Mouse (Mus musculus) embryo, embryonic 10 days (tissue): ENCODE data around the gene Arnt2.

Experiments
- DNase-seq: peaks from one replicate; pipeline ENCODE4 v3.0.0-alpha.2; 2015; ENCODE audit warnings: low spot score

Gene Arnt2

DNA sequence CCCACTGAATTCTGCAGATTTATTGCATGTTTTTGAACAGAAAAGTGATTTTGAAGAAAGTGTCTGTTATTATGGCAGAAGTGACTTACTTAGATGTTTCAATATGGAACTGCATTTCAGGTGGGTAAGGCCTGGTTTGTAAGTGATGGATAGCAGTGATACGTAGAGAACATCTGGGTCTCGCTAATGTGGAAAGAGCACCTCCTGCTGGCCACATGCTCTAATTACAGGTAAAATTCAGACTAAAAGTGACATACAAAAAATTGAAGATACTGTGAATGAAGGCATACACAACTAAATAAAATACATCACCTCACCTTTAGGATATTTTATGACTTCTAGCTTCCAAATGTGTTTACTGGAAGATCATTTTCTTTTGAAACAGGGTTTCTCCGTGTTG, 66.8 kb downstream of the Arnt2 start:
- no peak for DNase-seq

- DNase-seq: no peak
Observed at GRCm38 (mm10) chr7:84341001-84341400, 69.0 kb downstream of the Arnt2 start.

DNA sequence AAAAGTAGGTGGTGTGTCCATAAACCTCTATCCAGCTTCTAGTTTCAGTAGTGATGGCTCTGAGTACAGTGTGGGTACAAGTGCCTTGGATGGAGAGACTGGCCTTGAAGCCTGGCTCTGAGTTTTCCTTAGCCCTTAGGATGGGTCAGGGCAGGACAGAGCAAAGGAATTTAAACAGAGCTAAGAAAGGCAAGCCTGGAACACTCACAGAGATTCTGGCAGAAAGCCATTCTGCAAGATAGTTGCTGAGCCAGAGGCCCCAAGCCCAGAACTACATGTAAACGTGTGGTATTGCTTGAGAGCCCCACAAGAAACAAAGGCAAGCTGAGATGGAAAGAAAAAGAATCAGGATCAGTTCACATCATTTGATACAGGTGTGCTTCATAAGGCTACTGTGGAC, 70.8 kb downstream of the Arnt2 start:
- DNase-seq: no peak

DNA sequence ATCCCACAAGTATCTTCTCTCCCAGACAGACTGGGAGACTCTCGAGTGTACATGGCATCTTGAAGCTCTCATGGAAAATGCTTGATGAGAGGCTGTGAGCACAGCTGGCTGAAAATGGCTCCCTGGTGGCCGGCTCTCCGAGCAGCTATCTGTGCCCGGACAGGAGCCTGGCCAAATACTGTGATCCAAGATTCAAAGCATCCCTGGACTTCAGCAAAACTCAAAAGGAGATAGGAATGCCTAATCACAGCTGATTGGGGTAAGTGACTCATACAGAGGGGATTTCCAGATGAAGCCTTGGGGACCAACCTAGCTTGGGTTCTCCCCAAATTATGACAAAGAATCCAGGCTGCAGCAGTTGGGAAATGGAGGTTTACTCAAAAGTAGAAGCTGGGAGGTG, 72.2 kb downstream of the Arnt2 start:
- no peak for DNase-seq

DNA sequence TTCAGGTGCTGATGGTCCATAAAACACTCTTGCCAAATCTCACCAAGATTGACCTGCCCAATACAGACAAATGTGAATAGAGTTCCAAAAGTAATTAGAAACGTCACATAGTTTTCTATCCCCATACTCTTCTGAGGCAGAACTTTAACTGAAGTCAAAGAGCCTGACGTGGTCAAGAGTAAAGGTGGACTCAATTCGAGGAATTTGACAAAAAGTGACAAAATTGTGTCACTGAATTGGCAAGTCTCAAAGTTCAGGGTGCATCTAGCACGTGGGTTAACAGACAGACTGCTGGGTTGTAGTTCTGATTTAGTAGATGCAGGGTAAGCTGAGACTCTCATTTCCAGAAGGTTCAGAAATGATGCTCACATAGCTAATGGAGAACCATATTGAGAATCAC, 73.1 kb downstream of the Arnt2 start:
- DNase-seq: no peak

GRCm38 (mm10) chr7:84336580-84336886, 73.4 kb downstream of the Arnt2 start:
- DNase-seq: no peak

- no peak for DNase-seq
Observed at GRCm38 (mm10) chr7:84335766-84336579, 74.0 kb downstream of the Arnt2 start.

- DNase-seq: no peak
Observed at GRCm38 (mm10) chr7:84333996-84334395, 76.0 kb downstream of the Arnt2 start.

DNA sequence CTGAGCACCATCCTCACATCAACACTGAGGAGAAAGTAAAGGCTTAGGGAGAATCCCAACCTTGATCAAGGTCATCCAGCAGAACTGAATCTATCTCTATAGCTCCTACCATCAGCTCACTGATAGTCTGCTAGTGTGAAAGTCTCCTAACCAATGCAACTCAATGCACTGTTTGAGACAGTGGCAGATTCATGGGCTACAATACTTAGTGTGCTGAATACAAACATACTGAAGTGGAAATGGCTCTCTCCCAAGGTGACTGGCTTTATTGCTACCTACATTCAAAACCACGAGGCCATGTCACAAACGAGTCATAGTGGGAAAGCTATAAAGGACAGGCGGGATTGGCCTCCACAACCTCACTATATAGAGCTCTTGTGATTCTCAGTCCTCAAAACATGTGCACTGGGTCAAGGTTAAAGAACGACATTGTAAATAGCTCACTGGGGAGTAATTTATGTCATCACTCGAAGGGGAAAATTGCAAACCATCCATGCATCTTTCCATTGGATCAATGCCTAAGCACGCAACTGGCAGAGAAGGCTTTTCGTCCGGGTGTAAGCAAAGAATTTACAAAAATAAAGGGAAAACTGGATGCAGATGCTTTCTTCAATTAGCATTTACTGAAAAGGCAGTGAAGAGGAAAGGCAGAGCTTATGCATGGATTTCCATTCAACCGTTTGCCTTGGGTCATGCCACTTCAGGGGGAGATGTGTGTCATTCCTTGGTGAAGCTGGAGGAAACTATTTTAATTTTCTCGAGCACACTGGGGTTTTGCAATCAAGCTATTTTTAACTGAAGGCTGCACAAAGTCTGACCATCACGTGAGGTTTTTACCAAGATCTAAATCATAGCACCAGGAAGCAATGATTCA, 77.4 kb downstream of the Arnt2 start:
- DNase-seq: no peak

DNA sequence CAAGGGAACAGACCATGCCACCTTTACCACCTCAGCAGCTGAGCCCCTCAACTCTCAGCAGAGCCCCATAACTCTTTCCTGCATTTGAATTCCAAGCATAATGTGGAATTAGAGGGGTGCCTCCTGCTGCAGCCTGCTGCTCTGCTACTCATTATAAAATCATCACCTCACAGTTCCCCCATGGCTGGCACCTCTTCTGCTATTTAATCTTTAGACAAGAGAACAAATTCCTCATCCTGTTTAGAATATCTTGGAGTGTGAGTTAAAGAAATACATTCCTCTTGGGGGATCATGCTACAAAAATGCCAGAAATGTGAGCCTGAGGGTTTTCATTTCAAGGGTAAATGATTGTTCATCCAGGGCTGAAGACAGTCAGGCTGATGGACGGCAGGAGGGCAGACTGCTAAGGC, 80.8 kb downstream of the Arnt2 start:
- DNase-seq: peak; percentile 16

DNA sequence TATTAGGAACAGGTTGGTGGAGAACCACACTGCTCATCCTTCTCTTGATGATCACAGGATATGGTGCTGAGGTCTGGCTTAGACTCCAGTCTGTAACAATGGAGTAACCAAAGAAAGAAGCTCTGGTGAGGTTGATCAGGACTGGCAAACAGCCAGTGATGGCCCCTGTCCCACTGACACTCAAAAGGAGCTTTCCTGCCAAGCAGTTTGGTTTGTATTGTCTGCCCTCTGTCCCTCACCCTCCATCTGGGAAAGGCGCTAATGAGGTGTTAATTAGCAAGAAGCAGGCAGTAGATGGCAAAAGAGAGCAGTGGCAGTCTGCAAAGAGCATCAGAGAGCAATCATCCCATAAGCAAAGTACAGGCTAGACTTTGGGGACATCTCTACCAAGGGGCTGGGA, 81.2 kb downstream of the Arnt2 start:
- DNase-seq: no peak

DNA sequence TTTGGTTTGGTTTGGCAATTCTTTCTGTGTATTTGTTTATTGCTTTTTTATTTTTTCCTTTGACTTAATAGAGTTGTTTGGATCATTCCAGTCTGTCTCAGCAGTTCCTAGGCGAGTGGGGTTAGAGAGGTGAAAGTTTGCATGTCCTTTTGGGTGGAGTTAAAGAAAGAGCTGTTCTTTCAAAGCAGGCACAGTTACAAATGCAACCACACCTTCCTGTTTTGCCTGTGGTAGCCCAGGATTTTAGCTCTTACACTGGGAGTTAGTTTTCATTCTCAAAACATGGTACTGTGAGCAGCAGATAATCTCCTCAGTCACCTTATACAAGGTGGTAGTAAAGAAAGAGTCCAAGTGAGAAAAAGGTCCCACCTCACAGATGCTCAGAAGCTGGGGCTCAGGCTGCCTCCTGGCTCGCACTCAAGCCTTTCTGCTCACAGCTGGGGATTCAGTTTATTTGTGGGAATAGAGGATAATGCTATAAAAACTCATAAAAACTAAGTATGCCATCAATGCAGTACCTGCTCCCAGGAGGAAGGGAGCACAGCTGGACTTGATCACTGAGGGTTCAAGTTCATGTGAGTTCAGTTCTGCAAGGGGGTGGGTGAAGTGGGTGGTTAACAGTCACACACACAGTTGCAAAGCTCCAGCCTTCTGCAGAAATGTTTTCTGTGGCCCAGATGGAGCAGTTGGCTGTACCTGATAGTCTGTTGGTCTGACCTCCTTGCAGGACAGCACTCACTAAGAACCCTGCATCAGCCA, 84.2 kb downstream of the Arnt2 start:
- DNase-seq: no peak

DNA sequence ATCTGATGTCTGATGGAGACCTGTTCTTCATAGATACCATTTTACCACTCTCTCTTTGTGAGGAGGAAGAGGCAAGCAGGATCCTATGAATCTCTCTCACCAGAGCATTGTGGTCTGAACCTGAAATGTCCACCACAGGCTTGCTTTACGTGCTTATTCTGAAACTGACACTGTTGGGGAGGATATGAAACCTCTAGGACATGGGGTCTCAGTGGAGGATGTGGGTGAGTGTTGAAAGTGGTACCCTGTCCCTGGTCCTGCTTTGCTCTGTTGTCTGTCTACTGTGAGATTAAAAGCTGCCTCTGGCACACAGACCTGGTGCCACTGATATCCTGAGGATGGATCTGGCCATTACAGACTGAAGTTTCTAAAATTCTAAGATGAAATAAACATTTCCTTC, 88.4 kb downstream of the Arnt2 start:
- DNase-seq: no peak

DNA sequence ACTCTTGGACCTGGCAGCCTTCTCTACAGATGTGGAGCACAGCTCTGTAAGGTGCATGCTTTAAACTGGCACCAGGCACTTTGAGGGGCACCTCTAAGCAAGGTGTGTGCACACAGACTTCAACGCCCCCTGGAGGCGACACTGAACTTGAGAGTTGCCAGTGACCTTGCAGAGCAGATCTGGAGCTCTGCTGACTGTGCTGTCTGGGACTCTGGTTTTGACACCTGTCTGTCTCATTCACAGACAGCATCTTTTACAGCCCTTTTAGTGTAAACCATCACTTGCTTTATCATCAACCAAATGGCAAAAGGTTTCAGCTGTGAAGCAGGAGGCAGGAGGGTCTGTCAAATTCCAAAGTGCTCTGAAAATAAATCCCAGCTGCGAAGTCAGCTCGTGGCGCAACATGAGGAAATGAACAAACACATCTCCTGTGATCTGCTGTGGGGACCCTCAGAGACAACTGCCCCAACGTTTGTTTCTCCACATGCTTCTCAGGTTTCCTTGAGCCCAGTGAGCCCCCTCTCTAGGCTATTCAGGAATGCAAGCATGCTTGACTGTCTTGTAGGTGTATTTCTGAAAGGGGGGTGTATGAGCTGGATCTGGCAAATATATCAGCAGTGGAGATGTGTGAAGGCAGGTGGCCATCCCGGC, 94.5 kb downstream of the Arnt2 start:
- peak; percentile 39 for DNase-seq

- DNase-seq: no peak
Observed at GRCm38 (mm10) chr7:84314742-84315141, 95.2 kb downstream of the Arnt2 start.

- DNase-seq: no peak
Observed at GRCm38 (mm10) chr7:84311624-84312023, 98.4 kb downstream of the Arnt2 start.

DNA sequence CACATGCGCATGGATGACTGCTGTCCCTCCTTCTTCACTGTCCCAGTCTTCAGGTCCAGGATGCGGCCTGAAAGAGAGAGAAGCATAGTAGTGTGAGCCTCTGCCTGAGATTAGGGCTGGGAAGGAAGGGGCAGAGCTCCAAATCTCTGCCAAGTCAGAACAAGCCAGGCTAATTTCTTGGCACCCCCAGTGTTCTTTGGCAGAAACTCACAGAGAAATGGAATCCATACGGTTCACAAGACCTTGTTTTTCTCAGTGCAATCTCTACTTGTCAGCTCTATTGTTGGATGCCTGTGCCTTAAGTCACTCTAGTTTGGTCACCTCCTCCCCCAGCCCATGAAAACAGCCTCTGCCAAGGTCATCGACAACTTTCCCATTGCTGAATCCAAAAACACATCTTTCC, 99.1 kb downstream of the Arnt2 start:
- no peak for DNase-seq

DNA sequence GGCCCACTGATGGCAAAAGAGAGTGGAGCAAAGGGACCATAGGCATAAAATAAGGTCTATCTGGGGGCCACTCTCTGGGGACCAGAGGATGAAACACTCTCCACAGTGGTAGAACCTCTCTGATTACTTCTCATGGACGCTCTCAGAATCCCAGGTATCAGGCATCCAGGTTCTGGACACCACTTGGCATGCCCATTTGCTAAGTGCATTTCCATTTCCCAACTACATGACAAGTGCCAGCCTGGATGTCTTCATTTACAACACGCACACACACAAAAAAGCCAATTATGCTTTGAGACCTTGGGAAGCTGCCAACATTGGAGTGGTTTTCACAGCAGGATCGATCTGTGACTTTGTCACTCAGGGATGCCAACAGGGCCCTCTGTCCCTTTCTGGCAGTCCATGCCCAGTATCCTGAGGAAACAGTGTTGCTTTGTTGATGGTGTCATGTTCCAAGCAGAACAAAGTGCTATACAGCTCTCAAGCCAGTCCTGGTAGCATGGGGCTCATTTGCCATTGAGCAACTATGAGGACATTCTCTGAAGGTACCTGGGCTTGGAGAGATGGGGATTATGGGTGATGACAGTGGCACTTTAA, 102.5 kb downstream of the Arnt2 start:
- no peak for DNase-seq

DNA sequence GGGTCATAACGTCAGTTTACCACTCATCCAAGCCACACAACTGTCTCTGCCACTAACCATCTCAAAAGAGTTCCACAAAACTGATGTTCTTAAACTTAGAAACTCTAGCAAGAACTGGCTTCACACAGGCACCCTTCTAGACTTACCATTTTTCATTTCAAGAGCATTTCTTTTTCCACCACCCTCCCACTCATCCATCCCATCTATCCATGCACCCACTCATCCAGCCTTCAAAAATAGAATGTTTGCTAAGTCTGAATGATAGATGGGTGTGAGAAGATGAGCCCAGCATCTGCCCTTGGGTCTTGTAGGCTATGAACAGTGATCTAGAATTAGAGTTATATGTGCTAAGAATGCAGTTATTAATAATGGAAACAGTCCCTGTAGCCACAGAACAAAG, 109.7 kb downstream of the Arnt2 start:
- DNase-seq: no peak

DNA sequence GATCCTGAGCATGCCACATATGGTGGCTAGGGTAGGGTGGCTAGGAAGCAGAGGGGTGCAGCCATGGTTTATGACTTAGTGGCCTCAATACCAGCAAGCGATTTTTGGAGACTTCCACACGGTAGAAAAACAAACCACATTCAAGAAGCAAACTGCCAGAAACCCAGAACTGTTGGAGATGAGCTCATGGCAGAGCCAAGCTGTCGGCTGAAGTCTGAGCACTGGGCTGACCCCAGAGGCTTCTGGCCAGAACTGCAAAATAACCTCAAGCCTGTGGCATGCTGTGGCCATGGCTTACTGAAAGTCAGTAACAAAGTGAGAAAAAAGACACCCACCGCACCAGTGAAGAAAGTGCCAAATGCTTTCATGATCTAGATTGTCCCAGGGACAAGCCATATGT, 110.4 kb downstream of the Arnt2 start:
- no peak for DNase-seq

GRCm38 (mm10) chr7:84293054-84293453, 116.9 kb downstream of the Arnt2 start:
- DNase-seq: no peak

DNA sequence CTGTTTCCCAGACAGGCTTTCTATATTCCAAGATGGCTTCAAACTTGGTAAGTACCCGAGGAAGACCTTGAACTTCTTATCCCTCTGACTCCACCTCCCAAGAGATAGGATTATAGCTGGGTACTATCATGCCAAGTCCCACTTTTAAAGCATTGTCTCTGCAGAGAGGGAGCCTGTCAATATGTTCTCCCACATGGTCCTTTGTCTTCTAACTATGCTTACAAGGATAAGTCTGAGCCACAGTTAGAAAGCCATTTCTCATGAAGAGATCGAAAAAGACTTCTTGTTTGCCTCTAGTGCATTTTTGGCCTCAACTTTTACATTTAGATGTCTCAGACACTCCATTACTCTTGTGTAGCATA, 122.8 kb downstream of the Arnt2 start:
- DNase-seq: no peak
